Mouse (Mus musculus): ENCODE data around the gene Pla1a. TPM values are rescaled to one million over a fixed set of nuclear protein-coding genes. Genes with fewer than 3 reads are reported as not detected.
A peak's percentile ranks its signal among the peaks of the same experiment; 100 is the strongest.

The Pla1a gene
- polyA plus RNA-seq, 1 experiment, result 14.4 TPM

DNA sequence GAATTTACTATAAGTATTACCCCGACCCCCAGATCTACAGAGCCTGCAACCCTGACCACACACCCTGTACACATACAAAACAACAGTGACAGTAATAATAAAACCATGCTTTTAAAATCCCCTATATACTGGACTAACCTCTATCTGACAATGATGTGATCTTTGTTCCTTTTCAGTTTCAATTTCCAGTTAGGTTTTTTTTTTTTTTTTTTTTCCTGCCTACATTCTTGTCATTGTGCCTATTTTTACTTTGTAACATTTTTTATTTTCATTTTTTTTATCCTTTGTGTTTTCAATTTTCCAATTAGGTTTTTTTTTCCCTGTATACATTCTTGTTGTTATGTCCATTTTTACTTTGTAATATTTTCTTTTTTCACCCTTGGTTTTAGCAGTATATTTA lies 7.1 kb downstream of the Pla1a start:
- Histone ChIP-seq H3K4me3 (ENCODE audit: insufficient read depth, low read depth, low read length) (no peak overlapping the region), H3K4me1 (ENCODE audit: control insufficient read depth, insufficient read depth, insufficient read length, low read length) (no peaks in the 10 kb centered on the region), H3K27ac (replicated peaks; ENCODE audit: low read depth, low read length) (no peak overlapping the region)

DNA sequence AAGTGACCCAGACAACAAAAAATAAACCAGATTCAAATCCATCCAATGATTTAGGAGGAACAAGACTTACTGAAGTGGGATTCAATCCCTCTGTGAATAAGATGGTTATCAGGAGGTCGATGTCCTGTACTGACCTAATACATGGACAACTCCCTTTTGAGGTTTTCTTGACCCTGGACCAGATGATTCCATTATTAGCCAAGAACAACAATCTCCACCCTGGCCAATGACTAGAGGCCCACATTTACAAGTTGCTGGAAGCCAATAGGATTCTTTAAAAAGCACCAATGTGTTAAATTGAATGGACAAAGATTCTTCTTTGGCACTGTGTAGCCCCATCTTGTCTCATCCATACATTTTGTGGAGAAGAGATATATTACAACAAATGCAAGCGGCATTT lies 7.6 kb downstream of the Pla1a start:
- Histone ChIP-seq H3K4me1 (ENCODE audit: control insufficient read depth, insufficient read depth, insufficient read length, low read length) (no peaks in the 10 kb centered on the region), H3K4me3 (ENCODE audit: insufficient read depth, low read depth, low read length) (no peak overlapping the region), H3K27ac (replicated peaks; ENCODE audit: low read depth, low read length) (no peak overlapping the region)

DNA sequence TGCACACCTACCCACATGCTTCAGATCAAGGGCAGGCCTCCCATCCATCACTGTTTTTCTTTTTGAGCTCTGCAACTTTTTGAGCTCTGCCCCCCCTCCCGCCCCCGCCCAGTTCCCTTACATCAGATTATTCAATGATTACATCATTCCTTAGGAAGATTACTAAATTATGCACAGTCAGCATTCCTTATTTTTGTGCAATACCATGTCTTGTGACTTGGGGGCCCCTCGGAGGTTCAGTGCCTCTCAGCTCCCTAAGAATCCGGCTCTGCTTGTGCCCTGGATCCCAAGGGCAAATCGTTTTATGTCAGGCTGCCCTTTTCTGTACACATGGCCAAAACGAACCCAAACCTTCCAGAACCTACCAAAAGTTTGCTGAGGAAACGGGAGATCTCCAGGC lies 18.0 kb downstream of the Pla1a start:
- no peak overlapping the region for H3K4me3 ChIP-seq (ENCODE audit: insufficient read depth, low read depth, low read length)
- no peak overlapping the region for H3K27ac ChIP-seq (replicated peaks; ENCODE audit: low read depth, low read length)
- H3K4me1 ChIP-seq (ENCODE audit: control insufficient read depth, insufficient read depth, insufficient read length, low read length), result no peaks in the 10 kb centered on the region

DNA sequence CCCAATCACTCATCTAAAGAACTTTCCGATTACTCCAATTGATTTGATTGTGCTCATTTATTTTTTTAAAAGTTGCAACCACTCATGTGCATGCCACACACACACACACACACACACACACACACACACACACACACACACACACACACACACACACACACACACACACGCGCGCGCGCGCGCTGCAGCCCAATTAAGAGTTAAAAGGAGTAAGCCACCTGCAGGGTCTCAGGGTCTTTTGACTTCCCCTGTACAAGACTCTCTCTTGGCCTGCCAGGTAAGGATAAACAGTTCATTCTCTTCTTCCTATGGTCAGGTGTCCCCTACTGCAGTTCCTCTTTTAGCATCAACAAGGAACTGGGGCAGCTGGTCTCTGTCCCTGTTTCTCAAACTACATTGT lies 24.5 kb downstream of the Pla1a start:
- Histone ChIP-seq H3K27ac (replicated peaks; ENCODE audit: low read depth, low read length) (no peak overlapping the region), H3K4me1 (ENCODE audit: control insufficient read depth, insufficient read depth, insufficient read length, low read length) (no peaks in the 10 kb centered on the region), H3K4me3 (ENCODE audit: insufficient read depth, low read depth, low read length) (no peak overlapping the region)

DNA sequence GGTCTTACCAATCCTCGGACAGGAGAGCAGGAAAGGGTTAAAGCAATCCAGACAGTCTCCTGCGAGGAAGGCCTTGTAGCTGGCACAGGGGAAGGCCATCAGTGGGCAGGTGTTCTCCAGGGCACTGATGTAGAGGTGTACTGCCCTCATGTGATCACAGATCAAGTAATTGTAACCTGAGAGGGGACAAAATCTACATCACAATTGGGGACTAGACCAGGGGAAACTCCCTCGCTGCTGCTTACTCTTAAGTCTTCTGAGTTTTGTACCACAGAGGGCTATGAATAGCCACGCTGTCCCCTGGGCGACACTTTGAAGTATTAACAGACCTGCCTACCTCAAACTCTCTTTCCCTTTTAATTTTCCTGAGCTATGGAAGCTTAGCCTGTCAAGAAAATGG lies 25.4 kb downstream of the Pla1a start:
- H3K4me3 ChIP-seq (ENCODE audit: insufficient read depth, low read depth, low read length), result no peak overlapping the region
- H3K27ac ChIP-seq (replicated peaks; ENCODE audit: low read depth, low read length), result no peak overlapping the region
- H3K4me1 ChIP-seq (ENCODE audit: control insufficient read depth, insufficient read depth, insufficient read length, low read length), result no peaks in the 10 kb centered on the region

DNA sequence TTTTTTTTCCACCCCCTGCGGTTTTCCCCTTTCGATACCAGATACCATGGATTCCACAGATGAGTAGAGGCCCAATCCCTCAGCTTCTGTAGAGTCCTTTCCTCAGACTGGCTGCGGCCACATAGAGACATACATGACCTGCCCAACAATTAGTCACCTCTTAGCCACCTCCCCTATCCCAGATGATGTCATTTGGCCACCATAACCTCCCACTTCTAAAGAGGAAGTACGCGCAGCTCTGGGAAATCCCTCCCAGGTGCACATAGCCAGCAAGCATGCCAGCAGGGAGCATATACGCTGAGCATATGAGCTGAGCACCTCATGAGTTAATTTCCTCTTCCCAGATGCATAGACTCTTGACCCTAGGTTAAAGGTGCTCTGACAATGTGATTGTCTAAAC lies 26.2 kb downstream of the Pla1a start:
- H3K4me3 ChIP-seq (ENCODE audit: insufficient read depth, low read depth, low read length), result no peak overlapping the region
- H3K4me1 ChIP-seq (ENCODE audit: control insufficient read depth, insufficient read depth, insufficient read length, low read length), result no peaks in the 10 kb centered on the region
- no peak overlapping the region for H3K27ac ChIP-seq (replicated peaks; ENCODE audit: low read depth, low read length)

DNA sequence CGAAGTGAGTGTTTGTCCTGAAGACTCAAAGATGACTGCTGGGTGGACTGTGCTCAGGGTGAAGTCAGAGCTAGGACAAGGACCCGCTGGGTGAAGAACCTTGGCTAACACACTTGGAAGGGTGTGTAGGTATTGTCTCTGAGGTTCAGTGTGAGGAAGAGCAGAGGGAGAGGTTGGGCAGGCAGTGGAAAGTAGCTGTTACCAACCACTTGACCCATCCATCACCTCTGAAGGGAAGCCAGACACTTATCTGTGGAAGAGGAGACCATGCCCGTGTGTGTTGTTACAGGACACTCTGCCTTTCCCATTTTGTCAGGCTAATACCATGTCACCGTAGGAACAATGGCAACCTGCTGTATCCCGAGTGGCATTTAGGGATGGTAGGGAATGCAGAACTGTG lies 26.7 kb downstream of the Pla1a start:
- no peaks in the 10 kb centered on the region for H3K4me1 ChIP-seq (ENCODE audit: control insufficient read depth, insufficient read depth, insufficient read length, low read length)
- no peak overlapping the region for H3K27ac ChIP-seq (replicated peaks; ENCODE audit: low read depth, low read length)
- no peak overlapping the region for H3K4me3 ChIP-seq (ENCODE audit: insufficient read depth, low read depth, low read length)

DNA sequence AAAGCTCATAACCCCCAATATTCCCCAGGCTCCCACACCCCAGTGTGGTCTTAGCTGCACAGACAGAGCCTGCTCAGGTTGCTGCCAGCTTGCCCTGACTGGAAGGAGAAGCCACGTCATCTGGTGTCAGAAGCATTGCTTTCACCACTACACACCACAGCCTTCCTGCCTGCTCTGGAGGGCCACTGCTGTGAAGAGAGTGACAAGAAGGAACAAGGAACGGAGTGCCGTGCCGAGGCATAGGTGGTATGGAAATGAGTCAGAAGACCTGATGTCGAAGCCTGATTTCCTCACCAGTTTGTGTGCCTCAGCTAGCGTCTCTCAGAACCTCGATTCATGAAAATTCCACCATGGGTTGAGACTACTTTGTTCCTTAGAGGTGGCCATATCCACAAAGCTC lies 29.3 kb downstream of the Pla1a start:
- Histone ChIP-seq H3K27ac (replicated peaks; ENCODE audit: low read depth, low read length) (no peak overlapping the region), H3K4me1 (ENCODE audit: control insufficient read depth, insufficient read depth, insufficient read length, low read length) (no peaks in the 10 kb centered on the region), H3K4me3 (ENCODE audit: insufficient read depth, low read depth, low read length) (no peak overlapping the region)

DNA sequence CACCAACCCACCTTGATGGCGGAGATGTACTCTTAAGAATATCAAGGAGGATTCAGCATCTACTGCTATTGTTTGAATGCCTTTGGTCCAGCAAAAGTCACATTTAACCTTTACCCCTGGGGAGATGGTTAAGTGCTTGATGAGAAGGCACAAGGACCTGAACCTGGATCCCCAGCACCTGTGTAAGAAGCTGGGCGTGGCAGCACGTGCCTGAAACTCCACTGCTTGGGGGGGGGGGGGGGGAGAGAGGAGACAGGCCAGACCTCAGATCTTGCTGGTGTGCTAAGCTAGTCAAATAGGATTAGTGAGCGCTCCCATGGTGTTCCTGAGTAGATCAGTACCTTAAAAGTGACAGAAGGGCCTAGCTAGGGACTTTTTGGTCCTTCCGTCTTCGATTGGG lies 31.5 kb downstream of the Pla1a start:
- H3K4me3 ChIP-seq (ENCODE audit: insufficient read depth, low read depth, low read length), result no peak overlapping the region
- no peaks in the 10 kb centered on the region for H3K4me1 ChIP-seq (ENCODE audit: control insufficient read depth, insufficient read depth, insufficient read length, low read length)
- H3K27ac ChIP-seq (replicated peaks; ENCODE audit: low read depth, low read length), result no peak overlapping the region

DNA sequence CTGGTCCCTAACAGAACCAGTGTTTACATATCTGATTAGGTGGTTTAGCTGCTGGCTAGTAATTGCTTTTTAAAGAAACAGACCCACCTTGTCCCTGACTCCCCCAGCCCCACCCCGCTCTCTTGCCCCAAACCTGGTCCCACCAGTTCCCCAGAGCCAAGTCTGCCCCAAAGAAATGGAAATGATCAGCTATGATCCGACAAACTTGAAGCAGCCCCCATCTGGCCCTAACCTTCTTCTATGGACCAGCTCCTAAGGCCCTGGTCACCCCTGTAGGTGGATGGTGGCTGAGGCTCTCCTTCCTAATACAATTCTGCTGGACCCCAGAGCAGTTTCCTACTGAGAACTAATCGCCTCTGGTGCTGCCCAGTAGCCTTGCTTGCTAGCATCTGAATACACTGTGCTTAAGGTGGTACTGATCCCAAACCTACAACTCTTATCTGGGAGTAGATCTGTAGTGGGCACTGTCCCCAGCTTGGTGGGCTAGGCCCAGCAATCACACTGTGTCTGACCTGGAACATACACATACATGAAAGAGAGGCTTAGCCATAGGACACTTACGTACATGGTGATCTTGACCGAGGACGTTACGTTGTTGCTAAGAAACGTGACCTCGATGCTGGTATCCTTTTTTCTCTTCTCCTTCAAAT lies 32.5 kb downstream of the Pla1a start:
- H3K4me3 ChIP-seq (ENCODE audit: insufficient read depth, low read depth, low read length), result no peak overlapping the region
- peak overlapping the region; percentile 65; the same call in 1 of the 2 replicates for H3K27ac ChIP-seq (replicated peaks; ENCODE audit: low read depth, low read length)
- no peaks in the 10 kb centered on the region for H3K4me1 ChIP-seq (ENCODE audit: control insufficient read depth, insufficient read depth, insufficient read length, low read length)

DNA sequence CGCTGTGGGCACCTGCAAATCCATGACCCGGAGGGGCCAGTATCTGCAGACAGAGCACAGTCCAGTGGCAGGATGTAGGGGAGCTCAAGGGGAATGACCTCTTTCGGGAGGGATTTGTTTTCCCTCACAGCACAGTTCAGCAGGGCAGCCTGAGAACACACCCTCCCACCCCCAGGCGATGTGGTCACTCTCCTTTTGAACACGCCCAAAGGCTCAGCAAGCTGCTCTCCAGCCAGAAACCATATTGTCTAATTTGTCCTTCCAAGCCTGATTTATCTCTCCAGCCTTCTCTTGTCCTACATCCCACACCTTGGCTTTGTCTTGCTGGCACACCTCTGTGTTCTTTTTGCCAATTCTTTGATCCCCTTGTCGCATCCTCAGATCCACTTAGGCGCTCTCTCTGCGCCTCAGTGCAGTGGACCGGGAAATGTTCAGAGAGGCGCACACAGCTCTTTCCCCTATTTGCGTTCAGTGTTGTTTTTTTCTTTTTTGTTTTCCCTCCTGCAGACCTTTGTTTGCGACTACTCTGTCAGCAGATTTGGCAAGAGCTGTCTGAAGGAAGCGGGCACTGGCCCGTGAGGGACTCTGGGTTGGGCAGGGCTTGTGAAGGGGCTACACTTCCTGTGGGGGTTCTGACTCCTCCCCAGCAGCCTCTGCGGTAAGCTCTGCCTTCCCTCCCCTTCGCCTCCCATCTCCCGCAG lies 33.3 kb downstream of the Pla1a start:
- Histone ChIP-seq H3K4me1 (ENCODE audit: control insufficient read depth, insufficient read depth, insufficient read length, low read length) (no peaks in the 10 kb centered on the region), H3K27ac (replicated peaks; ENCODE audit: low read depth, low read length) (peak overlapping the region; percentile 65), H3K4me3 (ENCODE audit: insufficient read depth, low read depth, low read length) (peak overlapping the region; percentile 8; the same call in 1 of the 2 replicates)

DNA sequence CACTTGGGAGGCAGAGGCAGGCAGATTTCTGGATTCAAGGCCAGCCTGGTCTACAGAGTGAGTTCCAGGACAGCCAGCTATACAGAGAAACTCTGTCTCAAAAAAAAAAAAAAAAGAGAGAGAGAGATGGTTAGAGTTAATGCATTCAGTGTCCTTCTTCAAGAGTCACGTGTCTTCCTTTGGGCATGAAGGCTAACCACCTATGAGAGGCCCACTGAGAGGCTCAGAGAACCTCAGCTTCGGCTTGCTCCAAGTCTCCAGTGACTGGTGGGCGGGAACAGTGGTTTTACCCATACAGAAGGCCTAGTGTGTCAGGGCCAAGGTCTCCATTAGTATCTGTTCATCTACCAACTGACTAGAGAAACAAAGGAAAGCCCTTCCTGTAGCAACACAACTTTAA lies 33.9 kb downstream of the Pla1a start:
- Histone ChIP-seq H3K4me3 (ENCODE audit: insufficient read depth, low read depth, low read length) (no peak overlapping the region), H3K27ac (replicated peaks; ENCODE audit: low read depth, low read length) (peak overlapping the region; percentile 4; the same call in 1 of the 2 replicates), H3K4me1 (ENCODE audit: control insufficient read depth, insufficient read depth, insufficient read length, low read length) (no peaks in the 10 kb centered on the region)

DNA sequence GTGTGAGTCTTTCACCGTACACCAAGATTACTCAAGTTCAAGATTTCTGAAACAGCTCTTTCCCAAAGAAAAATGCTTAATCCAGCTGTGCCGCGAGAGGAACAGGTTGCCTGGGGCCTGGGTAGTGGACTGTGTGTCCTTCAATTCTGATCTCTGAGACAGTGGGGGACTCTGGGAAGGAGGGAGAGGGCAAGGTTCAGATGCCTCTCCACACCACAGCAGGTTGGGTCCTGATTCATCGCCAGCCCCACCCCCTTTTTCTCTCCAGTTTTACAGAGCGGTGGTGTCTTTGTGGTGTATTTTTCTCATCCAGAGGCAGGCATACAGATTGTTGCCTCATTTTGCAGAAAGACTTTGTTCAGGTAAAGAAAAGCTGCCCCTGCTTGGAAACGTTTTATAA lies 34.7 kb downstream of the Pla1a start:
- Histone ChIP-seq H3K4me3 (ENCODE audit: insufficient read depth, low read depth, low read length) (no peak overlapping the region), H3K27ac (replicated peaks; ENCODE audit: low read depth, low read length) (no peak overlapping the region), H3K4me1 (ENCODE audit: control insufficient read depth, insufficient read depth, insufficient read length, low read length) (no peaks in the 10 kb centered on the region)

DNA sequence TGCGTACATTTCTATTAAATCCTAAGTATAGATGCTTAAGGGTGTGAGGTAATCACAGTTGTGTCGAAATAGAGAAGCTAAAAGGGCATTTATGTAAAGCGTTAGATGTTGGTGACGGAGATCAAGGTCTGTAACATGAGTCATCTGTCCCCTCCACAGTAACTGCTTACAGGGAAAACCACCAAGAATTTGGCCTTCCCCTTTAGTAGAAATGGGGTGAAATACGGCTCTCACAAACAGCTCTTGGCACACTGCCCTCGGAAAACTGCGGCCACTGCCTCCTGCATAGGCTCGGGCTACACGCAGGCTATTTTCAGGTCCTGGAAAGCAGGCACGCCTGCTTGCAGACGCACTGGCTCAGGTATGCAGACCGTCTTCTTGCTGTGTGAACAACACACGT lies 36.8 kb downstream of the Pla1a start:
- Histone ChIP-seq H3K4me1 (ENCODE audit: control insufficient read depth, insufficient read depth, insufficient read length, low read length) (0 out of 2 replicates have a peak, but pooled peaks cover 4% of the 10 kb centered on the region), H3K4me3 (ENCODE audit: insufficient read depth, low read depth, low read length) (peak overlapping the region; percentile 27; the same call in 1 of the 2 replicates), H3K27ac (replicated peaks; ENCODE audit: low read depth, low read length) (no peak overlapping the region)

DNA sequence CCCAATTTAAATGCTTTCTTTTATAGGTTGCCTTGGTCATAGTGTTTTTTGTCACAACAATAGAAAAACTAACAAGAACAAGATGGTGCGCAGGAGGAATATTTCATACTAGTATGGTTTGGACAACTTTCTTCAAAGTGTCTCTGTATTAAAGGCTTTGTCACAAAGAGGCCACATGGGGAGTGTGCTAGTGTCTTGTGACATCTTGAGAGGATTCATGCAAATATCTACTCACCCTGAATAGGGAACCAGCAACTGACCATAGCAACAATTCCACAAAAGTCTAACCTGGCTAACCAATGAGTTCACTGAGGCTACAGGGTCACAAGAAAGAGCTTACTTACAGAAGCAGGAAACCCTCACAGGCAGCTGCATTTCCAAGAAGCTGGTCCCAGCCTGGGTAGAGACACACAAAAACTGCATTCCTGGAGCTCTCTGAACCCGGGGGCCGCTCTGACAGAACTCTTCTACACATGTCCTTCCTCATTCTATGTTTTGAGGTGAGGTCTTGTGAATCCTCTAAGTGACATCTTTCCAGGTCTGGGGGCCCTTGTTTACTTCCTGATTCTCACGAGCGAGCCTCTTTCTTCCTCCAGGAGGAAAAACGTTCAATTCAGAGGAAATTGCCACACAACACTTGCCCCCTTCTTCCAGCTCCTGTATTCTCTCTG lies 37.8 kb downstream of the Pla1a start:
- peak overlapping the region; percentile 70; the same call in 1 of the 2 replicates for H3K27ac ChIP-seq (replicated peaks; ENCODE audit: low read depth, low read length)
- H3K4me1 ChIP-seq (ENCODE audit: control insufficient read depth, insufficient read depth, insufficient read length, low read length), result 0 out of 2 replicates have a peak, but pooled peaks cover 4% of the 10 kb centered on the region
- H3K4me3 ChIP-seq (ENCODE audit: insufficient read depth, low read depth, low read length), result no peak overlapping the region

Measured in brown adipose tissue, adult 24 weeks (tissue).